ENCODE assay signal across 8 mouse cellular contexts in genomic region chr10:72653797-72654196, GRCm38 (mm10). TPM values are rescaled to one million over a fixed set of nuclear protein-coding genes. Genes with fewer than 3 reads are reported as not detected.
DNase-seq lines count a peak whose midpoint lies in the region; ATAC-seq and TF ChIP-seq lines count a peak whose summit lies in the region.

No protein-coding gene starts in this region.

- H3K36me3 ChIP-seq in heart, embryonic 16.5 days (ENCODE audit: control insufficient read depth, insufficient read depth), result peaks cover 16% of the 10 kb centered on the region
- peaks cover 31% of the 10 kb centered on the region for H3K36me3 ChIP-seq in G1E (replicated peaks)
- H3K36me3 ChIP-seq in hindbrain, embryonic 10.5 days, result peaks cover 30% of the 10 kb centered on the region
- peaks cover 10% of the 10 kb centered on the region; the same call in 1 of the 2 replicates for H3K36me3 ChIP-seq in midbrain, embryonic 11.5 days (ENCODE audit: control insufficient read depth, insufficient read depth, low read length)

- no peaks in the 10 kb centered on the region for H3K9me3 ChIP-seq in heart, embryonic 16.5 days (replicated peaks; ENCODE audit: control insufficient read depth, low read length)
- H3K9me3 ChIP-seq in G1E (replicated peaks), result no peaks in the 10 kb centered on the region
- H3K9me3 ChIP-seq in hindbrain, embryonic 10.5 days, result no peaks in the 10 kb centered on the region
- no peaks in the 10 kb centered on the region for H3K9me3 ChIP-seq in midbrain, embryonic 11.5 days (ENCODE audit: control insufficient read depth, low read length)

- no peak overlapping the region for H3K9ac ChIP-seq in heart, embryonic 16.5 days (ENCODE audit: low read length)
- H3K9ac ChIP-seq in midbrain, embryonic 11.5 days (ENCODE audit: low read length), result peak overlapping the region; percentile 63; the same call in 1 of the 2 replicates

- H3K4me3 ChIP-seq in heart, embryonic 16.5 days (ENCODE audit: low read length), result peak overlapping the region; percentile 81; the same call in 1 of the 2 replicates
- peak overlapping the region; percentile 23; the same call in 1 of the 2 replicates for H3K4me3 ChIP-seq in G1E (ENCODE audit: low read depth, low read length)
- H3K4me3 ChIP-seq in hindbrain, embryonic 10.5 days, result peak overlapping the region; percentile 82
- H3K4me3 ChIP-seq in midbrain, embryonic 11.5 days (ENCODE audit: low read depth, low read length), result peak overlapping the region; percentile 60; the same call in 1 of the 2 replicates

- DNase-seq in heart, adult 11 months, result no peak
- no peak for DNase-seq in G1E (ENCODE audit: low spot score)
- no peak for DNase-seq in hindbrain, embryonic 10.5 days (ENCODE audit: low spot score)
- no peak for DNase-seq in midbrain, embryonic 11.5 days (ENCODE audit: low spot score, missing footprints)
- no peak for DNase-seq in Muller cell, postnatal 12 days (ENCODE audit: inconsistent ontology term)
- no peak for DNase-seq in urinary bladder, adult 2 months (ENCODE audit: low spot score)
- no peak for DNase-seq in layer of hippocampus, postnatal 25 days (ENCODE audit: extremely low spot score in 1 of 2, low spot score in 1 of 2)

- H3K4me2 ChIP-seq in heart, embryonic 16.5 days (ENCODE audit: low read depth, low read length), result peak overlapping the region; percentile 72; the same call in 1 of the 2 replicates
- H3K4me2 ChIP-seq in midbrain, embryonic 11.5 days, result peak overlapping the region; percentile 49

- WGBS in heart, embryonic 16.5 days, result 75% methylated on average over 2 of the region's 2 CpGs
- WGBS in hindbrain, embryonic 10.5 days, result 82% methylated on average over 2 of the region's 2 CpGs
- WGBS in midbrain, embryonic 11.5 days, result 78% methylated on average over 2 of the region's 2 CpGs

- no peak for ATAC-seq in heart, embryonic 16.5 days (replicated peaks; ENCODE audit: extremely low read depth, insufficient read depth, low FRiP score)
- ATAC-seq in G1E (ENCODE audit: extremely low read depth, insufficient number of reproducible peaks, low FRiP score, poor library complexity, severe bottlenecking), result no peak
- ATAC-seq in midbrain, embryonic 11.5 days (ENCODE audit: low FRiP score), result peak; percentile 8; the same call in 1 of the 2 replicates

- TF ChIP-seq CTCF in G1E (IDR thresholded peaks at IDR 0.05; ENCODE audit: low read depth, low read length), result no peak

- no peaks in the 10 kb centered on the region for H3K27me3 ChIP-seq in heart, embryonic 16.5 days (ENCODE audit: control insufficient read depth, insufficient read depth, low read length)
- H3K27me3 ChIP-seq in G1E (ENCODE audit: insufficient read depth, low read length), result peaks cover 6% of the 10 kb centered on the region; the same call in 1 of the 2 replicates
- no peaks in the 10 kb centered on the region for H3K27me3 ChIP-seq in hindbrain, embryonic 10.5 days (ENCODE audit: insufficient read depth, poor library complexity, severe bottlenecking)
- no peaks in the 10 kb centered on the region for H3K27me3 ChIP-seq in midbrain, embryonic 11.5 days (ENCODE audit: control insufficient read depth, insufficient read depth, low read length)

- peaks cover 15% of the 10 kb centered on the region for H3K4me1 ChIP-seq in heart, embryonic 16.5 days (ENCODE audit: control insufficient read depth, insufficient read depth, low read length)
- peaks cover 27% of the 10 kb centered on the region for H3K4me1 ChIP-seq in G1E (ENCODE audit: insufficient read depth, low read depth, low read length)
- peaks cover 22% of the 10 kb centered on the region for H3K4me1 ChIP-seq in hindbrain, embryonic 10.5 days (replicated peaks)
- H3K4me1 ChIP-seq in midbrain, embryonic 11.5 days (ENCODE audit: control insufficient read depth, insufficient read depth, low read length), result peaks cover 7% of the 10 kb centered on the region

- no peak overlapping the region; the same call in 1 of the 2 replicates for H3K27ac ChIP-seq in heart, embryonic 16.5 days (ENCODE audit: low read length)
- H3K27ac ChIP-seq in hindbrain, embryonic 10.5 days, result peak overlapping the region; percentile 95
- H3K27ac ChIP-seq in midbrain, embryonic 11.5 days (ENCODE audit: low read depth, low read length), result peak overlapping the region; percentile 73

RNA-seq across cellular contexts. Expression of gene Zwint, which starts 0.8 kb away (rescaled TPM):
- 210 and 231 TPM in 2 replicates for polyA plus RNA-seq in heart, embryonic 16.5 days (2015; fragmentation: Nextera tagmentation; extraction: Ambion mirVana)
- total RNA-seq in G1E (2014; fragmentation: Nextera tagmentation) (182 and 207 TPM in 2 replicates), G1E (2017) (332 and 361 TPM in 2 replicates)
- polyA plus RNA-seq in G1E (2012), result 17.1 and 23.1 TPM in 2 replicates
- 379 and 412 TPM in 2 replicates for polyA plus RNA-seq in hindbrain, embryonic 10.5 days (2016; fragmentation: Nextera tagmentation; extraction: Ambion mirVana)
- polyA plus RNA-seq in midbrain, embryonic 11.5 days (2014; fragmentation: Nextera tagmentation; extraction: Ambion mirVana), result 469 and 472 TPM in 2 replicates
- polyA plus RNA-seq in urinary bladder, adult 2 months (2012; rRNA removed), result 85.5 and 101 TPM in 2 replicates
- 100 to 1,000 TPM; 626 to 772 TPM for total RNA-seq in layer of hippocampus, postnatal 25 days (2021)

Comparison
In these comparisons a context has a peak if more than half of its experiments do, and no peak if none do; other contexts are left out.
1. H3K4me3 ChIP-seq: peak in every context shown above with its lines; median percentile 82 in hindbrain, embryonic 10.5 days; 81 in heart, embryonic 16.5 days; 60 in midbrain, embryonic 11.5 days; 23 in G1E.